Mouse (Mus musculus): ENCODE measurements around the gene Hnrnpf. TPM values are rescaled to one million over a fixed set of nuclear protein-coding genes. Genes with fewer than 3 reads are reported as not detected.

The Hnrnpf gene
- polyA plus RNA-seq, 1 experiment from 2014 or later: 393 TPM

DNA sequence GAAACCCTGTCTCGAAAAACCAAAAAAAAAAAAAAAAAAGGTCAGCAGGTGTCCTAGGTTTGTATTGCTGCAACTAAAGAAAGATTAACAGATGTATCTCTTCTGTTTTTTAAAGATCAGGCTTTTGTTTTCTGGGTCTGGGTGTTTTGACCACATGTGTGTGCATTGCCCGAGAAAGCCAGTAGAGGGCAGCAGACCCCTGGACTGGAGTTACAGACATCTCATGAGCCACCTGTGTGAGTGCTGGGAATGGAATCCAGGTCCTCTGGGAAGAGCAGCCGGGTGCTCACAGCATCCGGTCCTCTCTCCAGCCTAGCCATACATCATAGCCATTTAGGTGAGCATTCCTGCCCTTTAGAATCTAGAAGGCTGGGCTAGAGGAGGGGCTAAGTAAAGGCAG lies 52.2 kb downstream of the Hnrnpf start:
- WGBS: 75% methylated on average over 4 of the region's 4 CpGs
- ATAC-seq (no peak), DNase-seq (ENCODE audit: low spot score) (no peak)
- no peaks in the 10 kb centered on the region for H3K9me3 ChIP-seq (ENCODE audit: low read length)
- peak; percentile 42; the same call in 1 of the 2 replicates for TF ChIP-seq CTCF (IDR thresholded peaks at IDR 0.05)
- no peak for TF ChIP-seq EP300 (IDR thresholded peaks at IDR 0.05)
- no peaks in the 10 kb centered on the region for H3K36me3 ChIP-seq (ENCODE audit: insufficient read depth, low read length)
- no peaks in the 10 kb centered on the region for H3K27me3 ChIP-seq (replicated peaks; ENCODE audit: insufficient read depth, low read length)
- H3K4me3 ChIP-seq (ENCODE audit: low read depth, low read length): no peak overlapping the region
- H3K4me2 ChIP-seq (replicated peaks; ENCODE audit: low read depth, low read length): no peak overlapping the region
- no peak overlapping the region for H3K27ac ChIP-seq (ENCODE audit: low read length)
- no peak overlapping the region for H3K9ac ChIP-seq (replicated peaks; ENCODE audit: low read depth)
- no peaks in the 10 kb centered on the region for H3K4me1 ChIP-seq (ENCODE audit: insufficient read depth, low read depth, low read length)

DNA sequence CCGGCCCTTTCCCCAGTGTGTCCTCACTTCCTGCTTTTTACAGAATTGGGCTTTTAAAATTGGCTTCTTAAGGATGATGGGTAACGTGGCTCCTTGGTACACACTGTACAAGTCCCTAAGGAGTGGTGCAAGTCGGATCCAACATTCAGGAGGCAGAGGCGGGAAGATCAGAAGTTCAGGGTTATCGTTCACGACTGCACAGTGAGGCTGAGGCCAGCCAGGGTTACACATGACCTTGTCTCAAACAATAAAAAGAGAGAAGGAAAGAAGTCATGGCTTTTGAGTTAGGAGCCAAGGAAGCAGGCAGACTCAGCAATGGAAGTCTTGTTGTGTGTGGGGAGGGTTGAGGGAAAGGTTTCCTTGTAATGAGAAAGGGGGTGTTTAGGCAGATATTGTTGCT lies 56.0 kb downstream of the Hnrnpf start:
- ATAC-seq (no peak), DNase-seq (ENCODE audit: low spot score) (no peak)
- WGBS: 64% methylated on average over 6 of the region's 6 CpGs
- no peak overlapping the region for H3K4me3 ChIP-seq (ENCODE audit: low read depth, low read length)
- H3K4me1 ChIP-seq (ENCODE audit: insufficient read depth, low read depth, low read length): no peaks in the 10 kb centered on the region
- H3K9ac ChIP-seq (replicated peaks; ENCODE audit: low read depth): no peak overlapping the region
- no peak overlapping the region for H3K27ac ChIP-seq (ENCODE audit: low read length)
- no peaks in the 10 kb centered on the region for H3K27me3 ChIP-seq (replicated peaks; ENCODE audit: insufficient read depth, low read length)
- no peak for TF ChIP-seq EP300 (IDR thresholded peaks at IDR 0.05)
- TF ChIP-seq CTCF (IDR thresholded peaks at IDR 0.05): no peak
- H3K9me3 ChIP-seq (ENCODE audit: low read length): no peaks in the 10 kb centered on the region
- no peaks in the 10 kb centered on the region for H3K36me3 ChIP-seq (ENCODE audit: insufficient read depth, low read length)
- H3K4me2 ChIP-seq (replicated peaks; ENCODE audit: low read depth, low read length): no peak overlapping the region

GRCm38 (mm10) chr6:117956851-117957501 lies 56.9 kb downstream of the Hnrnpf start:
- TF ChIP-seq EP300 (IDR thresholded peaks at IDR 0.05) (no peak), CTCF (IDR thresholded peaks at IDR 0.05) (peak; percentile 36)
- Histone ChIP-seq H3K36me3 (ENCODE audit: insufficient read depth, low read length) (no peaks in the 10 kb centered on the region), H3K4me2 (replicated peaks; ENCODE audit: low read depth, low read length) (no peak overlapping the region), H3K27me3 (replicated peaks; ENCODE audit: insufficient read depth, low read length) (no peaks in the 10 kb centered on the region), H3K9me3 (ENCODE audit: low read length) (no peaks in the 10 kb centered on the region), H3K9ac (replicated peaks; ENCODE audit: low read depth) (no peak overlapping the region), H3K4me1 (ENCODE audit: insufficient read depth, low read depth, low read length) (no peaks in the 10 kb centered on the region), H3K4me3 (ENCODE audit: low read depth, low read length) (no peak overlapping the region), H3K27ac (ENCODE audit: low read length) (no peak overlapping the region)
- no peak for ATAC-seq
- DNase-seq (ENCODE audit: low spot score): no peak
- 27% methylated on average over 14 of the region's 14 CpGs for whole genome bisulfite sequencing

DNA sequence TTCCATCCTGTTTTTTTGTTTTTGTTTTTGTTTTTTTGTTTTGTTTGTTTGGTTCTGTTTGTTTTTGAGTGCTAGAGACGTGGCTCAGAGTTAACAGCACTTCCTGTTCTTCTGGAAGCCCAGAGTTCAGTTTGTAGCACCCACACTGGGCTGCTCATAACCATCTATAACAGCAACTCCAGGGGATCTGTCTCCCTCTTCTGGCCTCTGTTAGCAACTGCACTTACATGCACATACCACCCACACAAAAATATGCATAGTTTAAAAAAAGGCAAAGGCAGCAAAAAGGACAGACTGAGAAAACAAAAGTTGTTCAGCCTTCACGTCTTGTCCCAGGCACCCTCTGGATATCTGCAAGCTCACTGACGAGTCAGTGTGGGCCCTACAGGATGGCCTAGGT lies 63.1 kb downstream of the Hnrnpf start:
- no peak for DNase-seq (ENCODE audit: low spot score)
- Histone ChIP-seq H3K27ac (ENCODE audit: low read length) (no peak overlapping the region), H3K9ac (replicated peaks; ENCODE audit: low read depth) (no peak overlapping the region), H3K27me3 (replicated peaks; ENCODE audit: insufficient read depth, low read length) (no peaks in the 10 kb centered on the region), H3K4me1 (ENCODE audit: insufficient read depth, low read depth, low read length) (no peaks in the 10 kb centered on the region), H3K36me3 (ENCODE audit: insufficient read depth, low read length) (no peaks in the 10 kb centered on the region), H3K9me3 (ENCODE audit: low read length) (no peaks in the 10 kb centered on the region), H3K4me3 (ENCODE audit: low read depth, low read length) (no peak overlapping the region), H3K4me2 (replicated peaks; ENCODE audit: low read depth, low read length) (no peak overlapping the region)
- ATAC-seq: no peak
- TF ChIP-seq CTCF (IDR thresholded peaks at IDR 0.05) (peak; percentile 36; the same call in 1 of the 2 replicates), EP300 (IDR thresholded peaks at IDR 0.05) (no peak)
- WGBS: 81% methylated on average over 3 of the region's 3 CpGs

- no peaks in the 10 kb centered on the region for H3K4me1 ChIP-seq (ENCODE audit: insufficient read depth, low read depth, low read length)
- H3K4me3 ChIP-seq (ENCODE audit: low read depth, low read length): no peak overlapping the region
- no peaks in the 10 kb centered on the region for H3K9me3 ChIP-seq (ENCODE audit: low read length)
- H3K27me3 ChIP-seq (replicated peaks; ENCODE audit: insufficient read depth, low read length): no peaks in the 10 kb centered on the region
- no peaks in the 10 kb centered on the region for H3K36me3 ChIP-seq (ENCODE audit: insufficient read depth, low read length)
- no peak overlapping the region for H3K9ac ChIP-seq (replicated peaks; ENCODE audit: low read depth)
- ATAC-seq (peak; percentile 57), DNase-seq (ENCODE audit: low spot score) (peak; percentile 45)
- H3K4me2 ChIP-seq (replicated peaks; ENCODE audit: low read depth, low read length): no peak overlapping the region
- TF ChIP-seq EP300 (IDR thresholded peaks at IDR 0.05) (no peak), CTCF (IDR thresholded peaks at IDR 0.05) (peak; percentile 64)
- 23% methylated on average over 9 of the region's 9 CpGs for WGBS
- no peak overlapping the region for H3K27ac ChIP-seq (ENCODE audit: low read length)
Measured at GRCm38 (mm10) chr6:117966729-117967128, 66.6 kb downstream of the Hnrnpf start.

Small RNA genes within 50 kb of the gene (microRNA-seq; reads per million reads assigned to microRNA genes)
- not detected for gene Gm25535

Other genes starting within 250 kb of the Hnrnpf start
- 80.9 and 81.9 TPM in 2 replicates for gene Zfp637, start 59.1 kb upstream of the Hnrnpf start, polyA plus RNA-seq (2015; fragmentation: Nextera tagmentation; extraction: Ambion mirVana)
- 0.97 and 1.3 TPM in 2 replicates for gene Zfp239, start 38.2 kb upstream of the Hnrnpf start, polyA plus RNA-seq (2015; fragmentation: Nextera tagmentation; extraction: Ambion mirVana)
- gene Fxyd4, start 37.4 kb downstream of the Hnrnpf start, polyA plus RNA-seq (2015; fragmentation: Nextera tagmentation; extraction: Ambion mirVana): 12.4 and 19.8 TPM in 2 replicates
- 26.3 and 35.2 TPM in 2 replicates for gene Rasgef1a, start 111.1 kb downstream of the Hnrnpf start, polyA plus RNA-seq (2015; fragmentation: Nextera tagmentation; extraction: Ambion mirVana)
- gene Csgalnact2, start 238.8 kb downstream of the Hnrnpf start, polyA plus RNA-seq (2015; fragmentation: Nextera tagmentation; extraction: Ambion mirVana): 35.2 and 36.6 TPM in 2 replicates

Data from lung, postnatal 0 days (tissue).